Mouse (Mus musculus): ENCODE measurements around the gene Itgam. TPM values are rescaled to one million over a fixed set of nuclear protein-coding genes. Genes with fewer than 3 reads are reported as not detected.
A peak's percentile ranks its signal among the peaks of the same experiment; 100 is the strongest.

The Itgam gene
- polyA plus RNA-seq, 2 experiments from 2014 or later: 0.56 to 0.70 TPM

- no peak for ATAC-seq
Observed at GRCm38 (mm10) chr7:128133596-128133995, 71.2 kb downstream of the Itgam start.

GRCm38 (mm10) chr7:128136927-128137326, 74.5 kb downstream of the Itgam start:
- no peak for ATAC-seq

- no peak for ATAC-seq
Observed at GRCm38 (mm10) chr7:128139611-128140010, 77.2 kb downstream of the Itgam start.

GRCm38 (mm10) chr7:128150970-128151369, 88.5 kb downstream of the Itgam start:
- ATAC-seq: no peak

- no peak for ATAC-seq
Observed at GRCm38 (mm10) chr7:128154076-128154475, 91.6 kb downstream of the Itgam start, which contains the start of gene Itgad. TSS of gene Itgad (plus strand) at chr7:128154376.

- no peak for ATAC-seq
Observed at GRCm38 (mm10) chr7:128154924-128155323, 92.5 kb downstream of the Itgam start.

- peak; percentile 41 for ATAC-seq
Observed at GRCm38 (mm10) chr7:128158688-128159354, 96.4 kb downstream of the Itgam start.

- ATAC-seq: no peak
Observed at GRCm38 (mm10) chr7:128164001-128164400, 101.6 kb downstream of the Itgam start.

GRCm38 (mm10) chr7:128166391-128166790, 104.0 kb downstream of the Itgam start:
- ATAC-seq: peak; percentile 77

Other genes with a start within 250 kb of the Itgam start
- gene Stx4a, start 238.3 kb upstream of the Itgam start, polyA plus RNA-seq (2017; shearing (Covaris generic)): 100 to 1,000 TPM in 1 of 2 experiments, 10 to 100 TPM in 1; 62.0 to 110 TPM
- gene Stx1b, start 238.1 kb upstream of the Itgam start, polyA plus RNA-seq (2017; shearing (Covaris generic)): not detected
- gene Zfp646, start 186.4 kb upstream of the Itgam start, polyA plus RNA-seq (2017; shearing (Covaris generic)): 10 to 100 TPM; 25.1 to 29.0 TPM
- gene Zfp668, start 185.8 kb upstream of the Itgam start, polyA plus RNA-seq (2017; shearing (Covaris generic)): 10 to 100 TPM in 1 of 2 experiments, 1 to 10 TPM in 1; 9.0 to 10.6 TPM
- gene Prss53, start 171.7 kb upstream of the Itgam start, polyA plus RNA-seq (2017; shearing (Covaris generic)): 1 to 10 TPM in 1 of 2 experiments, under 1 TPM in 1; 0.85 to 1.2 TPM
- gene Gm21974, start 167.2 kb upstream of the Itgam start, polyA plus RNA-seq (2017; shearing (Covaris generic)): not detected
- 10 to 100 TPM; 43.3 to 58.0 TPM for gene Vkorc1, start 167.0 kb upstream of the Itgam start, polyA plus RNA-seq (2017; shearing (Covaris generic))
- gene Bckdk, start 158.6 kb upstream of the Itgam start, polyA plus RNA-seq (2017; shearing (Covaris generic)): 100 to 1,000 TPM in 1 of 2 experiments, 10 to 100 TPM in 1; 59.0 to 108 TPM
- 10 to 100 TPM; 39.8 to 41.9 TPM for gene Kat8, start 150.1 kb upstream of the Itgam start, polyA plus RNA-seq (2017; shearing (Covaris generic))
- gene Prss8, start 132.5 kb upstream of the Itgam start, polyA plus RNA-seq (2017; shearing (Covaris generic)): not detected
- gene Prss36, start 115.9 kb upstream of the Itgam start, polyA plus RNA-seq (2017; shearing (Covaris generic)): 1 to 10 TPM; 2.5 to 4.3 TPM
- gene Fus, start 95.2 kb upstream of the Itgam start, polyA plus RNA-seq (2017; shearing (Covaris generic)): 10 to 100 TPM; 59.4 to 88.7 TPM
- gene Pycard, start 68.8 kb upstream of the Itgam start, polyA plus RNA-seq (2017; shearing (Covaris generic)): 100 to 1,000 TPM; 247 to 260 TPM
- not detected for gene Trim72, start 58.7 kb upstream of the Itgam start, polyA plus RNA-seq (2017; shearing (Covaris generic))
- gene Gm49368, start within 50 bp of the Itgam start, polyA plus RNA-seq (2017; shearing (Covaris generic)): not detected
- gene Itgax, start 66.9 kb downstream of the Itgam start, polyA plus RNA-seq (2017; shearing (Covaris generic)): not detected
- under 1 TPM in 1 of 2 experiments, not detected in 1; 0.15 TPM for gene Itgad, start 91.7 kb downstream of the Itgam start, polyA plus RNA-seq (2017; shearing (Covaris generic))
- under 1 TPM in 1 of 2 experiments, not detected in 1; 0.82 TPM for gene Cox6a2, start 143.7 kb downstream of the Itgam start, polyA plus RNA-seq (2017; shearing (Covaris generic))
- gene Armc5, start 174.7 kb downstream of the Itgam start, polyA plus RNA-seq (2017; shearing (Covaris generic)): 1 to 10 TPM; 3.9 to 4.1 TPM
- 1 to 10 TPM; 4.8 to 5.0 TPM for gene 9130023H24Rik, start 175.4 kb downstream of the Itgam start, polyA plus RNA-seq (2017; shearing (Covaris generic))
- gene Tgfb1i1, start 184.2 kb downstream of the Itgam start, polyA plus RNA-seq (2017; shearing (Covaris generic)): 1 to 10 TPM; 1.2 to 1.8 TPM
- gene Slc5a2, start 203.0 kb downstream of the Itgam start, polyA plus RNA-seq (2017; shearing (Covaris generic)): under 1 TPM in 1 of 2 experiments, not detected in 1; 0.98 TPM
- 10 to 100 TPM in 1 of 2 experiments, 1 to 10 TPM in 1; 7.2 to 10.5 TPM for gene BC017158, start 235.5 kb downstream of the Itgam start, polyA plus RNA-seq (2017; shearing (Covaris generic))

Measured in CD4-positive, CD25-positive, alpha-beta regulatory T cell, adult 4 months (primary cell).